Mouse (Mus musculus): ENCODE results near the gene Stpg1. TPM values are rescaled to one million over a fixed set of nuclear protein-coding genes. Genes with fewer than 3 reads are reported as not detected.
A peak's percentile ranks its signal among the peaks of the same experiment; 100 is the strongest.

Gene Stpg1
- total and polyA plus RNA-seq, 3 experiments, result 0.44 TPM; not detected in 2

DNA sequence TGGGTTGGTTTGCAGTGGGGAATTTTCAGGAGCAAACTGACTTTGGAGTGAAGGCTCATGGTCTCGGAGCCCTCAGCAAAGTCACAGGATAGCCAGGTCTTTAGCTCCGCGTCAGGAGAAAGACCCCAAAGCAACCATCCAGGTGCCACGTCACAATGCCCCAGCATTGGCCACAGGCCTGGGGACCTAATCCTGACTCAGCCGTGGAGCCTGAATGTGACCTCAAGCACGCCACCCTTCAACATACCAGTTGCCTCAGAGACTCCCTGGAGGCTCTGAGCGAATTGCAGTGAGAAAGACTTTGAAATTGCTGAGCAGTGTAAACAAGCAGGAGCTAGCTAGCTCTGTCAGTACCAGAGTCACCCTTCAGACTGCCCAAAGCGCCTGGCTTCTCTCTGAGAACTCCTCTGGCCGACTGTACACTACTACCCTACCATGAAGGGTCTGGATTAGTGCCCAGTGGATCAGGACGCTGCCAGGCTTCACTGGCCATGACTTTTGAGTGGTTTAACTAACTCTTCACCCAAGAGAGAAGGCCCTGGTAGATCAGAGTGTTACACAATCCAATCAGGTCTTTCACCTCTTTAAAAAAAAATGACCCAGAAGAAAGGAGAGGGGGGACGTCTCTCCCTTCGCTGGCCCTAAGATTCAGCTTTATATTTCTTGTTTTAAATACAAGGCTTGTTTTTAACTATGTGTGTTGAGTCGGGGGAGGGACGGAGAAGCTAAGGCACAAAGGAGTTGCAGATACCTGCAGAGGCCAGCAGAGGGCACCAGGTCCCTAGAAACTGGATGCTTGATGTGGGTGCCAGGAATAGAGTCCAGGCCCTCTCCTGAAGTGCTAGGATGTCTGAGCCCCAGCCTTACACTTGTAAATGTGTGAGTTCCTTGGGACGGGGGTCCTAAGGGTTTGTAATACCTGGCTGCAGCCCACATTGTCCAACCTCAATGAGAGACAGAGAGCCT, 22.0 kb downstream of the Stpg1 start:
- no peaks in the 10 kb centered on the region for H3K4me1 ChIP-seq (ENCODE audit: insufficient read depth, low read depth, low read length)
- H3K4me3 ChIP-seq (ENCODE audit: low read depth, low read length), result no peak overlapping the region
- no peaks in the 10 kb centered on the region for H3K9me3 ChIP-seq (replicated peaks)
- TF ChIP-seq TAL1 (conservative IDR thresholded peaks at IDR 0.05; ENCODE audit: low read depth, low read length) (no peak), CTCF (IDR thresholded peaks at IDR 0.05; ENCODE audit: low read depth, low read length) (peak; percentile 56)
- DNase-seq (ENCODE audit: low spot score) (no peak), ATAC-seq (ENCODE audit: extremely low read depth, insufficient number of reproducible peaks, low FRiP score, poor library complexity, severe bottlenecking) (no peak)
- no peaks in the 10 kb centered on the region for H3K36me3 ChIP-seq (replicated peaks)
- peaks cover 7% of the 10 kb centered on the region; the same call in 1 of the 2 replicates for H3K27me3 ChIP-seq (ENCODE audit: insufficient read depth, low read length)

DNA sequence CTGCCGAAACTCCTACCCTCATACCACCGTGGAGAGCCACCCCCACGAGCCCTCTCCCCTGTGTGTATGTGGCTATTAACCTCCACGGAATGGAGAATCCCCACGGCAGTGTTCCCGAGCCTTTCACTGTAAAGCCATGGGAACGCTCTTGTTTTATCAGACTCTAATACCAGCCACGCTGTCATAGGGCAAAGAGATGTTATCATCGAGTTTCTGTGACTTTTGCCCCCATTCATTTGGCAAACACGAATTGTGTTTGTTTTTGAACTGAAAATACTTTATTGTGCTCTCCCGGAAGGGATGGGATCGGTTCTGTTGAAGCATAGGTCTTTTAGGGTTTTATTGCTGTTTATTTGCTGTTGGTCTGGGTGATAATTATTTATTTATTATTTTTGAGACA, 23.5 kb downstream of the Stpg1 start:
- H3K4me1 ChIP-seq (ENCODE audit: insufficient read depth, low read depth, low read length), result no peaks in the 10 kb centered on the region
- no peak for DNase-seq (ENCODE audit: low spot score)
- no peak overlapping the region for H3K4me3 ChIP-seq (ENCODE audit: low read depth, low read length)
- H3K36me3 ChIP-seq (replicated peaks), result no peaks in the 10 kb centered on the region
- H3K9me3 ChIP-seq (replicated peaks), result no peaks in the 10 kb centered on the region
- no peak for ATAC-seq (ENCODE audit: extremely low read depth, insufficient number of reproducible peaks, low FRiP score, poor library complexity, severe bottlenecking)
- H3K27me3 ChIP-seq (ENCODE audit: insufficient read depth, low read length), result peaks cover 7% of the 10 kb centered on the region; the same call in 1 of the 2 replicates
- TF ChIP-seq GATA2 (IDR thresholded peaks at IDR 0.05; ENCODE audit: borderline replicate concordance, low read depth, low read length), result no peak
- TF ChIP-seq TAL1 (conservative IDR thresholded peaks at IDR 0.05; ENCODE audit: low read depth, low read length), result no peak
- TF ChIP-seq CTCF (IDR thresholded peaks at IDR 0.05; ENCODE audit: low read depth, low read length), result no peak
- no peak for TF ChIP-seq POLR2AphosphoS5 (IDR thresholded peaks at IDR 0.05; ENCODE audit: insufficient replicate concordance, low read depth, low read length)
- no peak for TF ChIP-seq GATA1 (IDR thresholded peaks at IDR 0.05; ENCODE audit: borderline replicate concordance, low read length)

DNA sequence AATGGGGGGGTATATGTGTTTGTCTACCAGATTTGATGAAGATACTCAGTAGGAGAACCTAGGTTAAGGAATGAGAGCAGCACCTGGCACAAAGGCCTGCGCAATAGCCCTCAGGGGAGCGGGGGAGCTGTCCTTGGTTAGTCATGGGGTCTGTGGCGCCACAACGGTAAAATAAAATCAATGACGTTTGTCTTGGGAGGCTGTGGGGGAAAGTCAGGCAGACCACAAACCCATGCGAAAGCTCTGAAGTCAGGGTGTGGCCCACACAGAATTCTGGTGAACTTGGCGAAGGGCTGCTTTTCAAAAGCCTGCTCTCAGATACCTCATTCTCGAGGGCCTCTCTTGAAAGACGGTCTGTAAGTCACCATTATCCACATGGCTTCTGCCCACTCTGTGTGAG, 25.8 kb downstream of the Stpg1 start:
- no peak for ATAC-seq (ENCODE audit: extremely low read depth, insufficient number of reproducible peaks, low FRiP score, poor library complexity, severe bottlenecking)
- Histone ChIP-seq H3K4me1 (ENCODE audit: insufficient read depth, low read depth, low read length) (no peaks in the 10 kb centered on the region), H3K27me3 (ENCODE audit: insufficient read depth, low read length) (peaks cover 11% of the 10 kb centered on the region; the same call in 1 of the 2 replicates), H3K36me3 (replicated peaks) (no peaks in the 10 kb centered on the region), H3K4me3 (ENCODE audit: low read depth, low read length) (no peak overlapping the region), H3K9me3 (replicated peaks) (no peaks in the 10 kb centered on the region)
- no peak for DNase-seq (ENCODE audit: low spot score)
- TF ChIP-seq POLR2AphosphoS5 (IDR thresholded peaks at IDR 0.05; ENCODE audit: insufficient replicate concordance, low read depth, low read length), result no peak

DNA sequence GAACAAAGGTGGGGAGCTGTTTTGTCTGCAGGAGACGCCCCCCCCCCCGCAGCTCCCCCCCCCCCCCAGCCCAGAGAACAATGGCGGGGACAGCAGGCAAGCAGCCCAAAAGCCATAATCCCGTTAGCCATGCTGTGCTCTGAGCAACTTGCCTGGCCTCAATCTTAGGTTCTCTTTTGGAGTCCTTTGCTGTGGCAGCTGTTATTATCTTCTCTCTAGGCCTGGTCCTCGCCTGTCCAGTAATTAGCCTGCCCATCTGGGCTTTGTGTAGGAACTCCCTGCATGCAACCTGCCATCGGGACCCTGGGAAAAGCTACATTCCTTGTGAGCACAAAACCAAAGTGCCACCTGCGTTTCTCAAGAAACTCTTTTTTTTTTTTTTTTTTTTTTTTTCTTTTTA, 29.3 kb downstream of the Stpg1 start:
- Histone ChIP-seq H3K9me3 (replicated peaks) (no peaks in the 10 kb centered on the region), H3K36me3 (replicated peaks) (no peaks in the 10 kb centered on the region), H3K4me1 (ENCODE audit: insufficient read depth, low read depth, low read length) (no peaks in the 10 kb centered on the region), H3K27me3 (ENCODE audit: insufficient read depth, low read length) (peaks cover 11% of the 10 kb centered on the region; the same call in 1 of the 2 replicates), H3K4me3 (ENCODE audit: low read depth, low read length) (no peak overlapping the region)
- TF ChIP-seq CTCF (IDR thresholded peaks at IDR 0.05; ENCODE audit: low read depth, low read length) (no peak), POLR2AphosphoS5 (IDR thresholded peaks at IDR 0.05; ENCODE audit: insufficient replicate concordance, low read depth, low read length) (no peak), GATA2 (IDR thresholded peaks at IDR 0.05; ENCODE audit: borderline replicate concordance, low read depth, low read length) (no peak)
- DNase-seq (ENCODE audit: low spot score) (no peak), ATAC-seq (ENCODE audit: extremely low read depth, insufficient number of reproducible peaks, low FRiP score, poor library complexity, severe bottlenecking) (no peak)

DNA sequence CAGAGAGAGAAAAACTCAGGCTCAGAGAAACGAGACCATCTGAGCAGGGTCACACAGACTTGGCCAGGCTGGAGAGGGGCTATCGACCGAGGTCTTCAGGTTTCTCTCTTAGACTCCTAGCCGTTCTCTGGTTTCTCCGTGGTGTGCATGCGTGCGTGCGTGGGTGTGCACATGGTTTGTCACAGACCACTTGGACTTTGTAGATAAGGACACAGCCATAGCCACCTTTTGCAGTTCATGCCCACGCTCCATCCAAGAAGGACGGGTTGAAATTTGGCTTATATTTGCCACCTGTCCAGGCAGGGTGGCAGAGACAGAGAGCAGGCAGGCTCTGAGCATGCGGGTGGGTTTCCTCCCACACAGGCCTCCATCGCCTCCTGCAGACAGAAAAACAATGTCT, 30.5 kb downstream of the Stpg1 start:
- Histone ChIP-seq H3K27me3 (ENCODE audit: insufficient read depth, low read length) (peaks cover 11% of the 10 kb centered on the region; the same call in 1 of the 2 replicates), H3K4me3 (ENCODE audit: low read depth, low read length) (no peak overlapping the region), H3K4me1 (ENCODE audit: insufficient read depth, low read depth, low read length) (no peaks in the 10 kb centered on the region), H3K36me3 (replicated peaks) (no peaks in the 10 kb centered on the region), H3K9me3 (replicated peaks) (no peaks in the 10 kb centered on the region)
- ATAC-seq (ENCODE audit: extremely low read depth, insufficient number of reproducible peaks, low FRiP score, poor library complexity, severe bottlenecking), result no peak
- no peak for DNase-seq (ENCODE audit: low spot score)
- no peak for TF ChIP-seq TAL1 (conservative IDR thresholded peaks at IDR 0.05; ENCODE audit: low read depth, low read length)
- no peak for TF ChIP-seq GATA1 (IDR thresholded peaks at IDR 0.05; ENCODE audit: borderline replicate concordance, low read length)
- no peak for TF ChIP-seq CTCF (IDR thresholded peaks at IDR 0.05; ENCODE audit: low read depth, low read length)
- no peak for TF ChIP-seq GATA2 (IDR thresholded peaks at IDR 0.05; ENCODE audit: borderline replicate concordance, low read depth, low read length)
- TF ChIP-seq POLR2AphosphoS5 (IDR thresholded peaks at IDR 0.05; ENCODE audit: insufficient replicate concordance, low read depth, low read length), result no peak

DNA sequence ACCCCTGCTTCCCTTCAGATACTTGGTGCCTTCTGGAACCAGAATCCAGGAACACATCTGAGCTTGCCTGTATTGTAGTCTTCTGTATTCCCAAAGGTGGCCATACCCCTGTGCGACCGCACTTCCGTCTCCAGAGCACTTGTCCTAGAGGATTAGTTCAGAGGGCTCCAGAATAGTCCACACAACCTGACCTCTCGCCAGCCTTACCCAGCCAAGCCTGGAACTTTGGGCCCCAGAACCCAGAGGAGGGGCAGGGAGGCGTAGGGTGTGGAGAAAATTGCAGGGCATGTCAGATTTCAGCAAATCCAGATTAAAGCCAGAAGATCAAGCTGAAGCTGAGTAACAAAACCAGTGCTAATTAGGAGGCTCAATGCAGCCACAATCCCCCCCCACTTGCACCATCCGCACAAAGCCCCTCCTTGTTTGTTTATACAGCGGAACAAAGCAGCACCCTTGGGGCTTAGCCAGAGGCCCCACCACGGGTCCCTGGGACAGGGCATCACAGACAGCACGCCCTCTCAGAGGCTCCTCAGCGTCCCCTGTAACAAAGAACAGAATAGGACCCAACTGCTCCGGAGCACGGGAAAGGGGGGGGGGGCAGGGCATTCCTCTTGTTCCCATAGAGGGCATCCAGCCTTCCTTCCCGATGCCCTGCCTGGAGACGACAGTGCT, 31.6 kb downstream of the Stpg1 start:
- H3K9me3 ChIP-seq (replicated peaks), result peaks cover 7% of the 10 kb centered on the region

More for the DNA sequence above, 31.6 kb downstream of the Stpg1 start:
- ATAC-seq (ENCODE audit: extremely low read depth, insufficient number of reproducible peaks, low FRiP score, poor library complexity, severe bottlenecking) (no peak), DNase-seq (ENCODE audit: low spot score) (no peak)
- no peak for TF ChIP-seq CTCF (IDR thresholded peaks at IDR 0.05; ENCODE audit: low read depth, low read length)
- TF ChIP-seq GATA2 (IDR thresholded peaks at IDR 0.05; ENCODE audit: borderline replicate concordance, low read depth, low read length), result no peak
- peaks cover 9% of the 10 kb centered on the region; the same call in 1 of the 2 replicates for H3K27me3 ChIP-seq (ENCODE audit: insufficient read depth, low read length)
- H3K4me3 ChIP-seq (ENCODE audit: low read depth, low read length), result no peak overlapping the region
- H3K36me3 ChIP-seq (replicated peaks), result no peaks in the 10 kb centered on the region
- no peaks in the 10 kb centered on the region for H3K4me1 ChIP-seq (ENCODE audit: insufficient read depth, low read depth, low read length)

Data from G1E (cell line).